Mouse (Mus musculus) gastrocnemius, postnatal 25 days (tissue): ENCODE results near the gene Synj2. TPM values are rescaled to one million over a fixed set of nuclear protein-coding genes. Genes with fewer than 3 reads are reported as not detected.

Experiments
- DNase-seq: peaks from one replicate; pipeline ENCODE4 v3.0.0; 2022
- total RNA-seq, 2 experiments: library from RNA; stranded (reverse); gene quantifications; 1 replicate in 1 of 2; 2 replicates in 1 of 2; pipeline ENCODE4 v1.2.3; 2021

The Synj2 gene
- total RNA-seq, 2 experiments from 2014 or later: 35.8 to 48.7 TPM

GRCm38 (mm10) chr17:6054934-6055355 is 113.9 kb downstream of the Synj2 start:
- no peak for DNase-seq

GRCm38 (mm10) chr17:6062793-6063192 is 121.7 kb downstream of the Synj2 start:
- peak; percentile 26 for DNase-seq

GRCm38 (mm10) chr17:6063532-6063931 is 122.5 kb downstream of the Synj2 start:
- no peak for DNase-seq

- no peak for DNase-seq
These were observed 124.9 kb downstream of the Synj2 start for GRCm38 (mm10) chr17:6066021-6066420.

- no peak for DNase-seq
These were observed 126.5 kb downstream of the Synj2 start for GRCm38 (mm10) chr17:6067613-6068012.

- DNase-seq: no peak
These were observed 128.8 kb downstream of the Synj2 start for GRCm38 (mm10) chr17:6069866-6070265.

GRCm38 (mm10) chr17:6073405-6073804 is 132.3 kb downstream of the Synj2 start:
- DNase-seq: no peak

- peak; percentile 96 for DNase-seq
These were observed 138.4 kb downstream of the Synj2 start, which contains the start of the genes Serac1 and Gtf2h5 for GRCm38 (mm10) chr17:6079287-6080122. Serac1 (minus strand) TSS chr17:6079741. Gtf2h5 (plus strand) TSS chr17:6079786.

- DNase-seq: no peak
These were observed 142.3 kb downstream of the Synj2 start for GRCm38 (mm10) chr17:6083323-6083890.

GRCm38 (mm10) chr17:6091604-6092003 is 150.5 kb downstream of the Synj2 start:
- DNase-seq: no peak

Other genes with a start within 250 kb of the Synj2 start
- 10 to 100 TPM; 21.5 to 22.4 TPM for gene Snx9, start 100.0 kb upstream of the Synj2 start, total RNA-seq
- 1 to 10 TPM; 5.2 to 5.4 TPM for gene Serac1, start 138.5 kb downstream of the Synj2 start, total RNA-seq
- gene Gtf2h5, start 138.5 kb downstream of the Synj2 start, total RNA-seq: 10 to 100 TPM; 45.1 to 49.0 TPM
- 100 to 1,000 TPM in 1 of 2 experiments, 10 to 100 TPM in 1; 95.2 to 117 TPM for gene Tulp4, start 165.2 kb downstream of the Synj2 start, total RNA-seq